Mouse (Mus musculus) heart, adult 11 months (tissue): Measurements from ENCODE around the gene Foxb2.
"Not testable (repeated sequence)": the region's sequence is repeated elsewhere in the genome, so short reads cannot be mapped to it uniquely, and the experiment has no call there.

Experiments
- DNase-seq: peaks from one replicate; pipeline ENCODE4 v3.0.0; 2022

Gene Foxb2

DNA sequence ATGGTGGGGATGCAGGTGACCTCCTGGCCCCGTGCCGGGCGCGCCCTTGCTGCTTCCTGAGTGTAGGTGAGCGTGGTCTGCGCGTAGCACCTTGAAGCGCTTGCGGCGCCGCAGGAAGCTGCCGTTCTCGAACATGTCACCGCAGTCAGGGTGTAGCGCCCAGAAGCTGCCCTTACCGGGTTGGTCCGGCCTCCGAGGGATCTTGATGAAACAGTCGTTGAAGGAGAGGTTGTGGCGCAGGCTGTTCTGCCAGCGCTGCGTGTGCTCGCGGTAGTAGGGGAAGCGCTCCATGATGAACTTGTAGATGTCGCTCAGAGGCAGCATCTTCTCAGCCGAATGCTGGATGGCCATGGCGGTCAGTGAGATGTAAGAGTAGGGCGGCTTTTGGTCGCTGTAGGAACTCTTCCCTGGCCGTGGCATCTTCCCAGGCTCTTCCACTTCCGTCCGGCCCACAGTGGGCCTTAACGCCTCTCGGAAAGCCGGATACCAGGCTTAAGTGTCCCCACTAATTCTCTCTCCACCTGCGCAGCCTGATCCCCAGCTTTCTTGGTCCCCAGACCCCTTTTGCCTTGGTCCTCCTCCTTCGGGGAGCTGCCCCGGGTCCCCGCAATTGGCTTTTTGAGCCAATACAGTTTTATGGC, at the start of gene Foxb2:
Foxb2 (minus strand) TSS at position 585 of the 641 bp plus-strand sequence.
- DNase-seq, result peak; percentile 88

DNA sequence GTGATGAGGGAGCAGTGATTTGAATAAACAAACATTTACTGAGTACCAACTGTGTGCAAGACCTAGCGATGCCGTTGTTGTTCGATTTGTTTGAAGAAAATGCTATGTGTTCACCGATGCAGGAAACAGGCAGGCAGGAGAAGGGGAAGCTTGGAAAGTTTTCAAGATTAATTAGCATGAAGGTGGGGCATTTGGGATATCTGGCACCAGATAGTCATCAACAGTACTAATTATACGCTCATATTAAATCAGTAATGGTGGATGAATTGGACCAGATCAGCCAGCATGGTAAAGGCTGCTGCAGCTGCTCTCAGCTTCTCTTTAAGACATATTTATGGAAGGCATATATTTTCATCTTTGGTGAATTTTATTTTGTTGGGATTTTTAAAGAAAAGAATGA, 37.9 kb upstream of the Foxb2 start:
- DNase-seq, result no peak

DNA sequence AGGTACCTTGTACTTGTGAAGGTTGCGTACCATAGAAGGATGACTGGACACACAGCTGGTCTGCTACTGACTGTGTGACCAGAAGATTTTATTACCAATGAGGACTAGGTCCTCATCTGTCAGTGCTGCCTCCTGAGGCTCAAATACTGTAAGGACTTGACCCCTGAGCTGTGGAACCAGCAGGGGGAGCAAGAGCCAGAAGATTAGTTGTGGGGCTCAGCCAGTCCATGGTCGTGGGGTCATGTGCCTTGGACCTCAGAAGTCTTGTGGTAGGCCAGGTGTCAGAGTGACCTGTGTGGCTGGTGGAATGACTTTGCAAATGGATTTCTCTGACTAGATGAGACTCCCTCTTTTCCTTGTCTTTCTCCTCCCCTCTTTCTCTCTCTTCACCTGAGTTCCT, 29.5 kb upstream of the Foxb2 start:
- DNase-seq, result peak; percentile 91

DNA sequence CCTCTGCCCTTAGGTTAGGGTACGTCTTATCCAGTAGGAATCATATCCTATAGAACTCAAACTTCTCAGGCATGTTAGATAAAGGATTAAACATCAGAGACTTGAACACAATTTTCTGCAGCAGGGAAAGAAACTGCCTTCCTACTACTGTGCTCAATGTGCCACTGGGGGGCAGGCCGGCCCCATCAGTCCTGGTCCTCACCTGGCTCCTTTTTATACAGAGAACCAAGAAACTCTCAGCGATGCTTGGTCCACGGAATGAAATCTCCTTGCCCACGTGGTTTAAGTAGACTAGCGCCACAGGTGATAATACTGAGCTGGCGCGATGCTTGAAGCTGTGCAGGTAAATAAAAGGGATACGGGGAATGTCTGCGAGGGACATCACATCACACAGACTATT, 26.1 kb upstream of the Foxb2 start:
- DNase-seq, result no peak

DNA sequence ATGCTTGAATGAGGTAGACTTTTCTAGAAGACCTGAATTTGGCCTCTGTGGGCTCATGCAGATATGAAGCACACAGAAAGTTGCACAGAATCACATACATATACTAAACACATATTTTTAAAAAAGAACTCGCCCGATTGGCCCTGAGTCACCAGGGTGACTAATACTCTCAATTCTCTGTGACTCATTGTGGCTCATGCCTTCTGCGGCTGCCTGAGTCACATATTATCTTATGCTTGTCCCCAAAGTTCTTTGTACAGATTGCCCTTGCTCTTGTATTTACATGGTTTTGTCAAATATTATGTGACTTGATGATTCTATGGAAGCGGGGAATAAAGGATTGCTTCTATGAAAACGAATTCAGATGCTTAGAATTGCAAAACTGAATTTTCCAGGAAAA, 25.0 kb upstream of the Foxb2 start:
- no peak for DNase-seq

DNA sequence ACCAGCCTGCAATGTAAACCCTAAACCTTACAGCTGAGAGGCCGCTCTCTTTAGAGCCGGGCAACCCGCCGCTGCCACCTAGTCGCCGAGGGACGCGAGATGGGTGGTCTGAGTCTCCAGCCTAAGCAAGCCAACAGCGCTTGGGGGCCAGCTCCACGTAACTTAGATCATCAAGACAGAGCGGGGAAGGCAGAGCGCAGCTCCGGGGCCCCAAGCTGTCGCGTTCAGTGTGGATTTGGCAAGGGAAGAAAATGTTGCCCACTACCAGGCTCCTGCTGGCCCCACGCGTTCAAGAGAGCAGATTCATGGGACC, 2.8 kb upstream of the Foxb2 start:
- peak; percentile 75 for DNase-seq

DNA sequence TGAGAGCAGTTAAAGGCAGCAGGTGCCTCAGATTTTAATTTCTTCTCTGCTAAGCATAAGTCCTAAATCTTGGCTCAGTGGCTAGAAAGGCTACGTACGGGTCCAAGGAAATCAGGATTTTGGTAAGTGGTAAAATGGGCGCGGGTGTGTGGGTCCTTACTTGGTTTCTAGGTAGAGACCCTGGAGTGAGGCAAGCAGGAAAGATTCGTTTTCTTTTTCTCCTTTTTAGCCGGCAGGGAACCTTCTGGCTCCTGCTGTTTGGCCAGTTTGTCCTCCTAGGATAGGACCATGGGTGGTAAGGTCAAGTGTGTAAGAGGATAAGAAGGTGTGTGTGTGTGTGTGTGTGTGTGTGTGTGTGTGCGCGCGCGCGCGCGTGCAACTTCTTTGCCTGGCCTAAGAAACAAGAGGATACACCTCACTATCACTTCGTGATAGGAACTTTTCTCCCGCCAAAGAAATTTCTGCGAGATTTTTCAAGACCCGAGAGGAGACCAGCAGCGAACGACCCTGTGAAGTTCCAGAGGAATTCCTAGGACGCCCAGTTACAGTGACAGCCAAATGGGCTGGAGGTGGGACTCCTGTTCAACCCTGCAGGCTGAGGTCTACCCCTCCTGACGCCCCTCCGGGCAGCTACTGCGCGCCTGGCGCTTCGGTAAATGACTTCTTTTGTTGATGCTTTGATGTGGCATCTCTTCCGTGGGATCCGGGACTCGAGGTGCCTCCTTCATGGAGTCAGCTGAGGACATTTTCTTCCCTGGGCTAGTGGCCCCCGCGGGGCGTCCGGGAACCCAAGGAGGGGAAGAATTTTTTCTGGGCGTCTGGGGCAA, 2.2 kb upstream of the Foxb2 start:
- peak; percentile 65 for DNase-seq

DNA sequence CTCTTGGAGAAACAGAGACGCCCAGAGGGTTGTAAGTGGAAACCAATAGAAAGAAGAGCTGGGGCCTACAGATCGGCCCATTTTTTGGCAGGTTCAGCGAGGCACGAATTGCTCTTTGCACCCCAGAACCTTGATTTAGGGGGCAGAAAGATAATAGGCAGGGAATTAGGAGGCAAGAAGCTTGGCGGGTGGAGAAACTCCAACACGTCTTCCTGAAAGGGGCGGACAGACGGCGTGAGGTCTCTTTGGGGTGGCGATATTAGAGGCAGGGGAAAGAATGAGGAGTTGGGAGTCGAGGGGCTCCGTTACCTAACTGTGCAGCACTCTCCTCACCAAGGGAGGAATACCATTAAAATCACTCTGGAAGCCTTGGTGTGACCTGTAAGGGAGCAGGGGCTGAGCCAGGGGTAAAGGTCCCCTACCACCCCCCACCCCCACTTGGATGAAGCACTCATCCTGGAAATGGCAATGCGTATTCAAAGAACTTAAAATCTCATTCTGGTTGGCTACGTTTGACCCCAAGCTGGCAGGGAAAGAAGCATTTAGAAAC, 1.5 kb upstream of the Foxb2 start:
- DNase-seq, result peak; percentile 44

DNA sequence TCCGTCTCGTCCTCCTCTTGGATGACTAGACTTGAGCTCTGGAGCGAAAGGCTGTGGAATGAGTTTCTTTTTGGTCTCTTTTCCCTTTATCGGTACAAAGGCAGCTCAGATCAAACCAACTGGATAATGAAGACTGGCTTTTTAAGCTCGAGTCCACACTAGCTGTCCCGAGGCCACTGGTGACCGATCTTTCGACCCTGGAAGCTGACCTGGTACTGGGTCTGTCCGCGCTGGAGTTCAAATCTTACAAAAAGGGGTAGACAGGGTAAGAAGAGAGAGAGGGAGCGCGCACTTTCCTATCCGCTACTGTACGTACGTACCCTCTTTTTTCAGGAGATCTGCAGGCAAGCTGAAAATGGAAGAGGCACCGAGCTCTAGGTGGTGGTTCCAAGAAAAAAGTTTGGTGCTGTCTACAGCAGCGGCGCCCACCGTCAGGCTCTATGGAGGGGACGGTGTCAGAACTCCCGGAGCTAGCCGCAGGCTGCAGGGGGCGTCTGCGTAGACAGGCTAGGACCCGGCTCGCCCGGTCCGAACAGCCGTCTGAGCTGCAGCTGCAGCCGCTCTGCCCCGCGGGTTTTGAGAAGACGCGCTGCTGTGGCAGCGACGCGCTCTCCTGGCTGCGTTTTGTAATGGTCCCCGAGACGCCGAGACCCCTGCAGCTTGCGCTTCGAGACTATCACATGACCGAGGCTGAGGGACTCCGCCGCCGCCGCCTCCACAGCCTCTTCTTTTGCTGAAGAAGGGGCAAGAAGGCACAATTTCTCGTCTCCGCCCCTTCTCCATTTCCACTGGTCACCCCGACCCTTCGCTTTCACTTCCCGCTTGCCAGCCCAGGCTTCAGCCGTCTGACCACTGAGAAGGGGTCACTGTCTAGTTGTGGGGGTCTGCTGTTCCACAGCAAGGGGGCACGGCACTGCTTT, 597 bp upstream of the Foxb2 start:
- peak; percentile 85 for DNase-seq

DNA sequence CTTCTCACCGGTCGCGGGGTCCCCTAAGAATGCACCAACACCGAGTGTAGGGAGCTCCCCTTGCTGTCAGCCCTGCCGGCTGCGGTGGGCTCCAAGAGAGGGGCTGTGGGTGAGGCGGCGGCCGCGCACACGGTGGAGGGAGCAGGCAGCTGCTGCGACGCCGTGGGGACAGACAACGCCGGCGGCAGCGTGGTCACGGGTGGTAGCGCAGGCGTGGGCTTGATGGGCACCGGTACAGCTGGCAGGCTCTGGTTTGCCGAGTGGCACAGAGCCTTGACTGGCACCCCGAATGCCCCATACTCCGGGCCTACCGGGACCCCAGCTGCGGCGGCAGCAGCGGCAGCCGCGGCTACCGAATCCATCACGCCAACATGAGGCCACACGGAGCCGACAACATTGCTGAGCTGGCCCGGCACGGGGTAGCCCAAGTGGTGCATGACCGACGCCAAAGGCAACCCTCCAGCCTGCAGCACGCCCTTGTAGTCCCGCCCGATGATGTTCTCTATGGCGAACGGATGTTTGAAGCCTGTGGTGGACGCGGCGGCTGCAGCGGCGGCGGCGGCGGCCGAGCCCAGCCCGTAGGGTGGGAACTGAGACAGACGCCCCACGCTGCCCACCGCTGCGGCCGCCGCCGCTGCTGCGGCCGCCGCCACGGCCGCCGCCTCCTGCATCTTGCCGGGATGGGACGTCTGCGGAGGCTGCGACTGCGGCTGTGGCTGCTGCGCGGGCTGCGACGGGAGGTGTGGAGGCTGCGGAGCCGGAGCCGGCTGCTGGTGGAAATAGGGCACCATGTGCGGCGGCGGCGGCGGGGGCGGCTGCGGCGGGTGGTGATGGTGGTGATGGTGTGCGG, 1.0 kb downstream of the Foxb2 start:
- peak; percentile 89 for DNase-seq

DNA sequence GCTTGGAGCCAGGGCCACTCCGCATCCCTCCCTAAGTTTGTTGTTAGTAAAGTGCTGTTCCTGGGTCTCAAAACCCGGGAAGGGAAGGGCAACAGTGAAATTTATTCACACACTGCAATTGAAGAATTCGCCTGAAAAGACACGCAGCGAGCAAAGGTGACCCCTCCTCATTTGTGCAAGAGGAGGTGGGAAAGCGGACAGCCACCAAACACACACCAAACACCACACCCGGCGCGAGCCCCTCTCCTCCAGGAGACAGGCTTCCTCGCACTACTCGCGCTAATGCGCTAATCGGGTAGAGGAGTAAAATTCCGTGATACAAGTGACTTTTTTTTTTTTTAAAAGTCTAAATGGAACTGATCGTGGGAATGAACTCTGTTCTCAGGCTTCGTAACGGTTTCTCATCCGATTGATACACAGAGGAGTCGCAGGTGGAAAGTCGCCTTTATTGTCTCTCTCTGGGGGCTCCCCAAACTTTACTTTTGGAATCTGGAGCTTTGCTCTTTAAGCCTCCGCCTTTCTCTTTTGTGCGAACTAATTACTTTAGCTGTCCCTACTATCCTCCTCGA, 2.3 kb downstream of the Foxb2 start:
- DNase-seq, result no peak

DNA sequence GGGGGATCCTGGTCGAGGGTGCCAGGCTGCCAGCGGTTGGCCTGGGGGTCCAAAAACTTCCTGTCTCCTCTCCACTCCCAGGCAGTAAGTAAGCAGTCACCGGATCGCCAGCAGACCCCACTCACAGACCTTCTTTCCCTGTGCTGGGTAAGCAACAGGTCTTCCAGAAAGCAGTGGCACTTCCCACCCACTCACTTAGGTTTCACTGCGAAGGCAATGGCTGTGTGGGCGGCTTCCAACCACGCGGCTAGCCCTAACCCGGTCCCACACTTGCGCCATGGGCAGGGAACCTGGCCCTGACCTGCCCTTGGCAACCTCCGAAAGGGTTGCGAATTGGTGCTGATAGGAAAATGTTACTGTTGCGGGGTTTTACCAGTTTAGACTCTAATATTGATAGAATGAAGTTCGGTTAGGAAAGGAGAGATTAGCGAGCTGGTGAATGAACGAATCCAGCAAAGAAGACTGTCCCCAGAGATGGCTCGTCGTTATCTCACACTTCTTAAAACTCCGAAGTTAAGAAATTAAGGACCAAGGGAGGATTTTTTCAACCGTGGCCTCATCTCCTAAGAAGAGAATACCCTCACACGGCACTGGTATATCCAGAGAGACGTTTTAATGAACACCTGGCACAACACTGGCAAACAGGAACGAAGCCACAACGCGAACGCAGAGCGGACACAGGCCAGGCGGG, 3.0 kb downstream of the Foxb2 start:
- no peak for DNase-seq

DNA sequence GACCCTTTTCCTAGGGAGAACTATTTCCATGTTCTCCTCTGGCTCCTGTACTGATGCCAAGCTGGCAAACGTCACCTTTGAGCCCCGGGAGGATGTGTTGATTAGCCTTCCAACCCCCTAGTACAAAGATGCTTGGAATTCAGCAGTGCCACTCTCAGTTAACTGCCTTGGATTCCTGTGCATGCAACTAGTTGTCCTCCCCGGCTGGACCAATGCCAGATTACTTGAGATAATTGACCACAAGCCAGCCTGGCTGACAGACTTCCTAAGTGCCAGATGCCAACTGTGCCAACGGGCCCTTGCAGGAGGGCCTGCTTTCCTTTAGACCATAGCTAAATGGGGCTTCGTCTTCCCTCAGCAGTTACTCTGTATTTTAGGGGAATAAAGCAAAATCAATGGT, 5.1 kb downstream of the Foxb2 start:
- DNase-seq, result peak; percentile 92

DNA sequence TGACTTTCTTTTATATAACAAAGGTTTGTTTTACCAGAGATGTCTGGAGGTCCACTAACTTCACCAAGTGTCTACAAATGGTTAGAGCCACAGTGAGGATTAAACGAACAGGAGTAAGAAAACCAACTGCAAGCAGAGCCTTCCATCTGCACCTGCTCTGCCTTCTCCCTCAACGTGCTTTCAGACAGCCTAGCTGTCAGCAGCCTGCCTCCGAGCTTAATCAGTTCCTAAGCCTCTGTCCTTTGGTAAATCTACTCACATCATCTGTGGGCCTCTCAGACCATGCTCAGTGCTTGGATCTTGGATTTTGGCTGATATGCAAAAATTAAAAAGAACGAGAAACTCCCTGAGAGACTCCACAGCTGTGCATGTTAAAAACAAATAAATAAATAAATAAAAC, 15.0 kb downstream of the Foxb2 start:
- DNase-seq, result peak; percentile 30

DNA sequence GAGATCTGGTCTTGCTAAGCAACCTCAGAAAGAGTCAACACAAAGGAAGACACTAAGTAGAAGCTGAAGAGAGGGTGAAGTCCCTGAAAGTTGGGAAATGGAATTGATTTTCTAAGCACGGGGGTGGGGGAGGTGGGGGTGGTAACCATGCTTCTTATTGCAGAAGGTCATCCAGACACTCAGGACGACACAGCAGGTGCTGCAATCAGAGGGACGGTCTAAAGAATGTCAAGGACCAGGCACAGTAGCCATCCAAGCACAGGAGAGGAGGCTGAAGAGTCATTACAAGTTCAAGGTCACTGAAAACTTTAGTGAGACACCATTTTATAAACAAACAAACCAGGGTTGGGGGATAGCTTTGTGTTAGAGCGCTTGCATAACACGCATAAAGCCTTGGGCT, 16.9 kb downstream of the Foxb2 start:
- peak; percentile 19 for DNase-seq

DNA sequence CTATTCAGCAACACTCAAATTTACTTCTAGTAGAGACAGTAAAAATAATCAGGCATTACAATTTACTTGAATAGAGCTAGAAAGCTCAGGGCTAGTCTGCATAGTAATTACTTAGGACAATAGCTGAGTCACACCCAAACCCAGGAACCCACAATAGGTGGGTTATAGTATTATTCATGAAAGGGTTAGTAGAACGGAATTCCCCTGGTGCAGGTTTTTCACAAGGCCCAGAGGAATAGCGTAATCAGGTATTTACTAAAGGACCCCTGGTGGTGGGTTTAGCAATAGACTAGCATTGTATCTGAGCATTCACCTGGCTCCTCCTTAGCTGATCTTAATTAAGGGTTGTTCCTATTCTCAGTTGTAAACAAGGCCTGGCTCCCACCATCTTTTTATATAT, 29.5 kb downstream of the Foxb2 start:
- not testable (repeated sequence) for DNase-seq

DNA sequence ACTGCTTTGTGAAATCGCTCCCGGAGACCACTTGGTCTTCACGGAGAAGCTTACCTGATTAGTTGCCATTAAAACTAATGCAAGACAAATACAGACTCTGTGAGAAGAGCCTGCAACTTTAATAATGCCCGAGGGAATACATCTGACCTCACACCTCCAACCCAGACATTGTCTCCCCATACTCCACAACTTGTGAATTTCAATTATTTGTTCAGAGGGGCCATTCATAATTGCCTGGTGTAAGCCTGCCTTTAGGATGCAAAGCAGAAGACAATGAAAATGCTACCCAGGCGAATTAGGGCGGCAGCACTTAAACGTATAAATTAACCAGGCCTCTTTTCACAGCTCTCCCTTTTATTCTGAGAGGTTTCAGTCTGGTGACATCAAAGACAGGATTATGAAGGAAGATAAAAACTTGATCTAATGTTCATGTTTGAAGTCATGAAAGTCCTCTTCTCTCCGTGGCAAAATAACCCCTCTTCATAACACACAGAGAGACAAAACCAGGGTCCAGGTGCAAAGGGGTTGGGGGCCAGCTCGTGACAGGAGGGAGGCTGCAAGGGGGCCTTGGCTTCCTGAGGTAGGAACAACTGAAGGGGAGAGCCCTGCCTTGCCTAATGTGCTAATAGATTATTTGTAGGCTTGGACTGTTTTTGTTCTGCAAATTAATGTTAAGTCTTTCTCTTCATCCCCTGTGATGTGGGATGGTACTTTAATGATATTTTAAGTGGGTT, 31.9 kb downstream of the Foxb2 start:
- DNase-seq, result no peak

DNA sequence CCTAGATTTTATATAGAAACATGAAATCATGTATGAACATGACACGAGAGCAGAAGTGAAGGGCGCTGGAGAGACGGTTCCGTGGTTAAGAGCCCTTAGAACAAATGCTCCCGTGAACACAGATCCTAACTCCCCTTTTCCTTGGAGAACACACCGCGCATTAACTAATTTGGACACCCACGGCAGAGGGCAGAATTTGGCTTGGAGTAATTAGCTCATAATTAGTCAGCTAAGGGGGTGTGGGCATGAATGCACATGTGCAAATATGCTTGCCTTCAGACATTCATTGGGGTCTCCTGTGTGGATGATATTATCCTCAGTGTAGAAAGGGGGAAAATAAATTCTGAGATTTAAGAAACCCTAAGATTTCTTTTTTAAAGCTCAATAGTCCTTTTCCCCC, 32.6 kb downstream of the Foxb2 start:
- DNase-seq, result no peak

DNA sequence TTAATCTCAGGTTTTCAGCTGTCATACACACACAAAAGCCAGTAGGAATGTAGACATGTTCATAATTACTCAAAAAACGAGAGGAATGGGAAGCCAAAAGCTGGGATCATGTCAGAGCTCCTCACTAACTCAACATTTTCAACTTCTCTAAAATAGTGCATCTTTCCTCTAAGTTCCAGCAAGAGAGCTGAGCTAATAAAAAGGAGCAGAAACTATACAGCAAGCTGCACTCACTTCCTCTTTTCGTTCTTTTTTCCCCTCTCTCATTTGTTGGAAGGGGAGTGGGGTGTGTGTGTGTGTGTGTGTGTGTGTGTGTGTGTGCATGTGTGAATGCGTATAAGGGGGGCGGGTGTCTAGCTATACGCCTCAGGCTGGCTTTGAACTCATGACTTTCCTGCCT, 45.9 kb downstream of the Foxb2 start:
- DNase-seq, result no peak

DNA sequence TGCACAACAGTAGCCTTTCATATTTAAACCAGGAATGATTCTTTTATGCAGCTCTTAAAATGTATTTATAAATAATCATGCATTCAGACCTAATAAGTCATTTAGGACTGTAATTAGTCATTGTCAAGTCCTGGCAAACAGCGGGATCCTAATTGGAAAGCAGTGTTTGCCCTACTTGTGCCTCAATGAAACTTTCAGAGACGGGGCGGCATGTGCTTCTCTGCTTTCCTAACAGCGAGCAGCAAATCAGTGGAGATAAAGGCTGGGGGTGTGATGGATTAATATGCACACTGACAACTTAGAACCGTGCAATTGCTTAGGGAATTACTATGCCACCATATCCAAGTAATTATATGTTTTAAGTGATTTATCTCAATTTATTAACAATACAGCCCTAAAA, 48.4 kb downstream of the Foxb2 start:
- no peak for DNase-seq
